In genomic region chr4:108032352-108032849, GRCm38 (mm10) we compare ENCODE assay signal across 8 mouse cellular contexts.
DNase-seq lines count a peak whose midpoint lies in the region; ATAC-seq lines count a peak whose summit lies in the region.

No protein-coding gene starts in this region.

- H3K9ac ChIP-seq in heart, embryonic 14.5 days (ENCODE audit: low read length) = peak overlapping the region; percentile 67
- H3K9ac ChIP-seq in liver, embryonic 13.5 days = no peak overlapping the region

- peaks cover 45% of the 10 kb centered on the region for H3K27me3 ChIP-seq in heart, embryonic 14.5 days (ENCODE audit: control insufficient read depth, insufficient read depth, low read length)
- H3K27me3 ChIP-seq in liver, embryonic 13.5 days = peaks cover 62% of the 10 kb centered on the region

- H3K9me3 ChIP-seq in heart, embryonic 14.5 days (ENCODE audit: control insufficient read depth, low read length) = no peaks in the 10 kb centered on the region
- no peaks in the 10 kb centered on the region for H3K9me3 ChIP-seq in liver, embryonic 13.5 days (replicated peaks)

- H3K4me3 ChIP-seq in heart, embryonic 14.5 days (ENCODE audit: control insufficient read depth in 1 of 2, insufficient read depth in 1 of 2, low read depth in 1 of 2, low read length in 2 of 2) = peak overlapping the region; percentile 44 to 64
- H3K4me3 ChIP-seq in liver, embryonic 13.5 days (replicated peaks) = peak overlapping the region; percentile 54

- H3K4me2 ChIP-seq in heart, embryonic 14.5 days (ENCODE audit: low read length) = peak overlapping the region; percentile 99
- H3K4me2 ChIP-seq in liver, embryonic 13.5 days = peak overlapping the region; percentile 75

- 47% methylated on average over 11 of the region's 11 CpGs for WGBS in heart, embryonic 14.5 days
- WGBS in liver, embryonic 13.5 days (ENCODE audit: insufficient replicate concordance) = 37% methylated on average over 11 of the region's 11 CpGs

- peaks cover 0 to 5% of the 10 kb centered on the region in 2 experiments; a peak in 1 of 4 replicates for H3K4me1 ChIP-seq in heart, embryonic 14.5 days (ENCODE audit: control insufficient read depth in 2 of 2, insufficient read depth in 2 of 2, low read length in 2 of 2)
- peaks cover 22% of the 10 kb centered on the region for H3K4me1 ChIP-seq in liver, embryonic 13.5 days (replicated peaks)

- ATAC-seq in heart, embryonic 14.5 days (ENCODE audit: insufficient number of reproducible peaks, insufficient read depth, low FRiP score, low read depth) = no peak
- ATAC-seq in liver, embryonic 13.5 days (ENCODE audit: low read depth) = no peak
- no peak for ATAC-seq in megakaryocyte-erythroid progenitor cell, adult 5-6 weeks (replicated peaks; ENCODE audit: low FRiP score, low TSS enrichment, poor library complexity, severe bottlenecking)
- ATAC-seq in cerebellum, adult (ENCODE audit: insufficient number of reproducible peaks, low FRiP score, low TSS enrichment) = no peak

- H3K27ac ChIP-seq in heart, embryonic 14.5 days (replicated peaks in 1 of 2; ENCODE audit: control insufficient read depth in 1 of 2, insufficient read depth in 1 of 2, low read depth in 2 of 2, low read length in 2 of 2) = no peak overlapping the region
- H3K27ac ChIP-seq in liver, embryonic 13.5 days = no peak overlapping the region

- no peaks in the 10 kb centered on the region for H3K36me3 ChIP-seq in heart, embryonic 14.5 days (ENCODE audit: control insufficient read depth, insufficient read depth, low read length)
- H3K36me3 ChIP-seq in liver, embryonic 13.5 days = no peaks in the 10 kb centered on the region

- peak; percentile 36 for DNase-seq in adrenal gland, postnatal 14 days
- DNase-seq in adrenal gland, postnatal 25 days = no peak
- DNase-seq in R1 (ENCODE audit: low read depth, low spot score) = peak; percentile 28
- no peak for DNase-seq in liver, embryonic 13.5 days
- no peak for DNase-seq in urinary bladder, postnatal 25 days (ENCODE audit: low spot score)

Comparison
In these comparisons a context has a peak if more than half of its experiments do, and no peak if none do; other contexts are left out.
1. DNase-seq: peak in adrenal gland, postnatal 14 days (single experiment) and R1 (single experiment); none in adrenal gland, postnatal 25 days (single experiment), liver, embryonic 13.5 days (single experiment) and urinary bladder, postnatal 25 days (single experiment).